21 mouse cellular contexts compared by ENCODE assay signal in the genomic region with DNA sequence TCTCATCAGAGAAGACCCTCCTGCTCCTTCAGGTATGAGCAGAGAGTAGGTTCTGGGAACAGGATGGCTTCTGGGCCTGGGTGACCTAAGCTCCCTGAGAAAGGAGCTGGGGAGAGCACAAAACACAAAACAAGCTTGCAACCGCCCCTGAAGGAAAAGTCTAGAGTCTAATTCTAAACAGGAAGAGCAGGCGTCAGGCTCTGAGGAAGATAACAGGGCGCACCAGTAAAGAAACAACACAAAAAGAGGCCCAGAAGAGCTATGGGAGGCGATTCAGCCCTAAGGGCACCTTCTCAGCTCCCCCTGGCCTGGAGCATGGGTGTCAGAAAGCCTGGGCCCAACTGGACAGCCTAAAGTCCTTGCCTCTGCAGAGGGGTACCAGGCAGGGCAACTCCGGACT. TPM values are rescaled to one million over a fixed set of nuclear protein-coding genes. Genes with fewer than 3 reads are reported as not detected.
DNase-seq lines count a peak whose midpoint lies in the region; ATAC-seq and TF ChIP-seq lines count a peak whose summit lies in the region.
"Had no signal": no experiment of that assay in that cellular context is flagged by ENCODE, and none has a peak within 500 bp of the region (broad histone marks: within the 10 kb centered on the region; RNA-seq: fewer than 3 reads in every experiment).

No protein-coding gene starts in this region.

- H3K27me3 ChIP-seq in heart, embryonic 13.5 days (replicated peaks): no peaks in the 10 kb centered on the region
- H3K27me3 ChIP-seq in lung, embryonic 14.5 days (ENCODE audit: insufficient read depth, low read length): no peaks in the 10 kb centered on the region
- H3K27me3 ChIP-seq in liver, embryonic 12.5 days (replicated peaks): 0 out of 2 replicates have a peak, but pooled peaks cover 3% of the 10 kb centered on the region
- H3K27me3 ChIP-seq: embryonic facial prominence, embryonic 13.5 days; hindbrain, embryonic 15.5 days; neural tube, embryonic 13.5 days had no signal

- H3K4me3 ChIP-seq in heart, embryonic 13.5 days: no peak overlapping the region
- no peak overlapping the region for H3K4me3 ChIP-seq in lung, embryonic 14.5 days (ENCODE audit: low read depth, low read length)
- no peak overlapping the region for H3K4me3 ChIP-seq in liver, embryonic 12.5 days
- H3K4me3 ChIP-seq: embryonic facial prominence, embryonic 13.5 days; hindbrain, embryonic 15.5 days; neural tube, embryonic 13.5 days had no signal

- H3K36me3 ChIP-seq in heart, embryonic 13.5 days: no peaks in the 10 kb centered on the region
- no peaks in the 10 kb centered on the region for H3K36me3 ChIP-seq in lung, embryonic 14.5 days (ENCODE audit: insufficient read depth)
- H3K36me3 ChIP-seq in liver, embryonic 12.5 days: no peaks in the 10 kb centered on the region
- H3K36me3 ChIP-seq: embryonic facial prominence, embryonic 13.5 days; hindbrain, embryonic 15.5 days; neural tube, embryonic 13.5 days had no signal

- H3K9ac ChIP-seq in heart, embryonic 13.5 days: peak overlapping the region; percentile 61; the same call in 1 of the 2 replicates
- no peak overlapping the region for H3K9ac ChIP-seq in lung, embryonic 14.5 days
- peak overlapping the region; percentile 57; the same call in 1 of the 2 replicates for H3K9ac ChIP-seq in liver, embryonic 12.5 days
- H3K9ac ChIP-seq: embryonic facial prominence, embryonic 13.5 days; hindbrain, embryonic 15.5 days; neural tube, embryonic 13.5 days had no signal

- no peak for TF ChIP-seq CTCF in lung, embryonic 14.5 days (IDR thresholded peaks at IDR 0.05; ENCODE audit: low read depth)

- no peak for ATAC-seq in heart, embryonic 13.5 days (ENCODE audit: extremely low read depth, insufficient number of reproducible peaks, low FRiP score, low TSS enrichment)
- no peak for ATAC-seq in lung, embryonic 14.5 days (ENCODE audit: insufficient read depth)
- ATAC-seq in liver, embryonic 12.5 days: no peak

- peaks cover 66% of the 10 kb centered on the region for H3K4me1 ChIP-seq in heart, embryonic 13.5 days
- peaks cover 16% of the 10 kb centered on the region for H3K4me1 ChIP-seq in lung, embryonic 14.5 days (ENCODE audit: insufficient read depth)
- peaks cover 94% of the 10 kb centered on the region for H3K4me1 ChIP-seq in liver, embryonic 12.5 days

- H3K4me2 ChIP-seq in heart, embryonic 13.5 days: no peak overlapping the region
- H3K4me2 ChIP-seq in lung, embryonic 14.5 days: no peak overlapping the region
- no peak overlapping the region for H3K4me2 ChIP-seq in liver, embryonic 12.5 days
- H3K4me2 ChIP-seq: embryonic facial prominence, embryonic 13.5 days; hindbrain, embryonic 15.5 days; neural tube, embryonic 13.5 days had no signal

- DNase-seq in heart, postnatal 4 days: no peak
- no peak for DNase-seq in lung, embryonic 14.5 days
- DNase-seq in lung, postnatal 14 days: no peak
- DNase-seq in lung, postnatal 10 days: peak; percentile 36
- no peak for DNase-seq in cerebellum, adult 9-11 months
- DNase-seq in adrenal gland, postnatal 36 days: no peak
- DNase-seq: adrenal gland, adult 2 months; B cell, adult 2 months; cerebellum, adult 11-12 months; kidney, adult 8-10 months; kidney, postnatal 4 days had no signal

- H3K9me3 ChIP-seq in heart, embryonic 13.5 days: no peaks in the 10 kb centered on the region
- no peaks in the 10 kb centered on the region for H3K9me3 ChIP-seq in lung, embryonic 14.5 days (ENCODE audit: low read depth, low read length)
- no peaks in the 10 kb centered on the region for H3K9me3 ChIP-seq in liver, embryonic 12.5 days (replicated peaks)
- H3K9me3 ChIP-seq: embryonic facial prominence, embryonic 13.5 days; hindbrain, embryonic 15.5 days; neural tube, embryonic 13.5 days had no signal

- WGBS in heart, embryonic 13.5 days: 53% methylated on average over 5 of the region's 5 CpGs
- 69% methylated on average over 5 of the region's 5 CpGs for WGBS in lung, embryonic 14.5 days
- WGBS in liver, embryonic 12.5 days (ENCODE audit: insufficient replicate concordance): 26% methylated on average over 5 of the region's 5 CpGs

- H3K27ac ChIP-seq in heart, embryonic 13.5 days (replicated peaks): peak overlapping the region; percentile 76
- H3K27ac ChIP-seq in lung, embryonic 14.5 days (ENCODE audit: low read depth): 0 out of 2 replicates have a peak overlapping the region, but pooled peaks have one; percentile 43
- H3K27ac ChIP-seq in liver, embryonic 12.5 days: peak overlapping the region; percentile 91
- H3K27ac ChIP-seq: embryonic facial prominence, embryonic 13.5 days; hindbrain, embryonic 15.5 days; neural tube, embryonic 13.5 days had no signal

RNA-seq across cellular contexts. Expression of a gene that starts 47.3 kb away (rescaled TPM):
- 18.5 and 19.3 TPM in 2 replicates for polyA plus RNA-seq in heart, embryonic 13.5 days (2015; fragmentation: Nextera tagmentation; extraction: Ambion mirVana)
- 10 to 100 TPM; 18.5 to 20.1 TPM for total RNA-seq in heart, postnatal 4 days (2021)
- polyA plus RNA-seq in lung, embryonic 14.5 days (2014; fragmentation: Nextera tagmentation; extraction: Ambion mirVana): 13.6 and 15.3 TPM in 2 replicates
- polyA plus RNA-seq in liver, embryonic 12.5 days (2016; fragmentation: Nextera tagmentation; extraction: Ambion mirVana): 11.7 and 12.9 TPM in 2 replicates
- 10 to 100 TPM in 1 of 2 experiments, 1 to 10 TPM in 1; 6.3 to 12.7 TPM for total RNA-seq in adrenal gland, postnatal 36 days (2021)

RNA-seq across cellular contexts. Expression of a gene that starts 47.8 kb away (rescaled TPM):
- polyA plus RNA-seq in heart, embryonic 13.5 days (2015; fragmentation: Nextera tagmentation; extraction: Ambion mirVana): not detected in 2 replicates
- under 1 TPM; 0.67 to 0.68 TPM for total RNA-seq in heart, postnatal 4 days (2021)
- polyA plus RNA-seq in lung, embryonic 14.5 days (2014; fragmentation: Nextera tagmentation; extraction: Ambion mirVana): 0.13 TPM in 1 of 2 replicates, not detected in the other
- not detected in 2 replicates for polyA plus RNA-seq in liver, embryonic 12.5 days (2016; fragmentation: Nextera tagmentation; extraction: Ambion mirVana)
- 1 to 10 TPM in 1 of 2 experiments, under 1 TPM in 1; 0.69 to 2.6 TPM for total RNA-seq in adrenal gland, postnatal 36 days (2021)
- total RNA-seq: layer of hippocampus, postnatal 14 days; left cerebral cortex, postnatal 25 days; monocyte, adult 5-6 weeks had no signal
- polyA plus RNA-seq: brain, embryonic 14.5 days; embryonic facial prominence, embryonic 13.5 days; forebrain, embryonic 11.5 days; hindbrain, embryonic 15.5 days; neural tube, embryonic 13.5 days had no signal
